9 mouse cellular contexts compared by ENCODE assay signal in genomic region chr14:55761163-55761562, GRCm38 (mm10). TPM values are rescaled to one million over a fixed set of nuclear protein-coding genes. Genes with fewer than 3 reads are reported as not detected.
A peak's percentile ranks its signal among the peaks of the same experiment; 100 is the strongest.
DNase-seq lines count a peak whose midpoint lies in the region; ATAC-seq lines count a peak whose summit lies in the region.
"Had no signal": no experiment of that assay in that cellular context is flagged by ENCODE, and none has a peak within 500 bp of the region (broad histone marks: within the 10 kb centered on the region; RNA-seq: fewer than 3 reads in every experiment).

Gene Ltb4r2 (plus strand): TSS chr14:55761428.

- no peaks in the 10 kb centered on the region; the same call in 1 of the 2 replicates for H3K36me3 ChIP-seq in neural tube, embryonic 11.5 days (ENCODE audit: control insufficient read depth, insufficient read depth, low read length)
- H3K36me3 ChIP-seq in limb, embryonic 15.5 days, result peaks cover 3% of the 10 kb centered on the region; the same call in 1 of the 2 replicates
- no peaks in the 10 kb centered on the region for H3K36me3 ChIP-seq in stomach, embryonic 16.5 days (ENCODE audit: control insufficient read depth, insufficient read depth, low read length)

- peak within 1 kb of the TSS; percentile 77 for H3K4me2 ChIP-seq in neural tube, embryonic 11.5 days (ENCODE audit: low read depth)
- peak within 1 kb of the TSS; percentile 96 for H3K4me2 ChIP-seq in limb, embryonic 15.5 days
- peak within 1 kb of the TSS; percentile 77 for H3K4me2 ChIP-seq in stomach, embryonic 16.5 days (ENCODE audit: low read depth, low read length)

- DNase-seq in cerebellum, adult 9-11 months, result peak; percentile 23
- no peak for DNase-seq in neural tube, embryonic 11.5 days (ENCODE audit: low spot score)
- DNase-seq in neural tube, embryonic 10.5 days (ENCODE audit: extremely low spot score, low spot score), result no peak
- DNase-seq in right cerebral cortex, postnatal 10 days (ENCODE audit: low spot score in 2 of 2), result no peak
- DNase-seq in left cerebral cortex, postnatal 25 days (ENCODE audit: low spot score in 2 of 2), result no peak
- DNase-seq: adrenal gland, postnatal 14 days had no signal

- H3K27ac ChIP-seq in neural tube, embryonic 11.5 days (ENCODE audit: low read depth, low read length), result no peak within 1 kb of the TSS
- H3K27ac ChIP-seq in limb, embryonic 15.5 days, result peak within 1 kb of the TSS; percentile 79
- H3K27ac ChIP-seq in stomach, embryonic 16.5 days (ENCODE audit: low read length), result peak within 1 kb of the TSS; percentile 68; the same call in 1 of the 2 replicates

- WGBS in neural tube, embryonic 11.5 days, result 73% methylated on average over 6 of the region's 6 CpGs
- WGBS in limb, embryonic 15.5 days, result 67% methylated on average over 6 of the region's 6 CpGs
- 71% methylated on average over 6 of the region's 6 CpGs for WGBS in stomach, embryonic 16.5 days

- intact Hi-C loops in left cerebral cortex, postnatal 25 days (cut with DNase I), result no loop called here

- no peaks in the 10 kb centered on the region for H3K4me1 ChIP-seq in neural tube, embryonic 11.5 days (ENCODE audit: control insufficient read depth, insufficient read depth, low read length)
- peaks cover 30% of the 10 kb centered on the region for H3K4me1 ChIP-seq in limb, embryonic 15.5 days
- peaks cover 17% of the 10 kb centered on the region for H3K4me1 ChIP-seq in stomach, embryonic 16.5 days (ENCODE audit: control insufficient read depth, insufficient read depth, low read length)

- peak within 1 kb of the TSS; percentile 68 for H3K9ac ChIP-seq in neural tube, embryonic 11.5 days (ENCODE audit: low read length)
- peak within 1 kb of the TSS; percentile 74 for H3K9ac ChIP-seq in limb, embryonic 15.5 days
- peak within 1 kb of the TSS; percentile 90 for H3K9ac ChIP-seq in stomach, embryonic 16.5 days (ENCODE audit: low read length)

- no peaks in the 10 kb centered on the region for H3K9me3 ChIP-seq in neural tube, embryonic 11.5 days (ENCODE audit: control insufficient read depth, low read length)
- H3K9me3 ChIP-seq in limb, embryonic 15.5 days, result no peaks in the 10 kb centered on the region
- H3K9me3 ChIP-seq in stomach, embryonic 16.5 days (replicated peaks; ENCODE audit: control insufficient read depth, low read length), result no peaks in the 10 kb centered on the region

- H3K4me3 ChIP-seq in neural tube, embryonic 11.5 days (ENCODE audit: low read depth, low read length), result peak within 1 kb of the TSS; percentile 45
- peak within 1 kb of the TSS; percentile 59 for H3K4me3 ChIP-seq in limb, embryonic 15.5 days
- peak within 1 kb of the TSS; percentile 47 for H3K4me3 ChIP-seq in stomach, embryonic 16.5 days (replicated peaks; ENCODE audit: low read length)

- peaks cover 37% of the 10 kb centered on the region for H3K27me3 ChIP-seq in neural tube, embryonic 11.5 days (ENCODE audit: control insufficient read depth, insufficient read depth, low read length)
- H3K27me3 ChIP-seq in limb, embryonic 15.5 days, result peaks cover 27% of the 10 kb centered on the region
- H3K27me3 ChIP-seq in stomach, embryonic 16.5 days (ENCODE audit: control insufficient read depth, insufficient read depth, low read length), result peaks cover 24% of the 10 kb centered on the region

- no peak for ATAC-seq in cerebellum, adult (ENCODE audit: insufficient number of reproducible peaks, low FRiP score, low TSS enrichment)
- ATAC-seq in neural tube, embryonic 11.5 days (ENCODE audit: insufficient read depth, low FRiP score, low TSS enrichment), result no peak
- no peak for ATAC-seq in limb, embryonic 15.5 days (ENCODE audit: insufficient number of reproducible peaks, low FRiP score, low TSS enrichment, low read depth)
- ATAC-seq in stomach, embryonic 16.5 days (ENCODE audit: insufficient read depth, low FRiP score), result no peak

RNA-seq across cellular contexts. Expression of gene Ltb4r2, which starts in this region (rescaled TPM):
- polyA plus RNA-seq in neural tube, embryonic 11.5 days (2014; fragmentation: Nextera tagmentation; extraction: Ambion mirVana), result 0.20 and 0.52 TPM in 2 replicates
- polyA plus RNA-seq in limb, embryonic 15.5 days (2015; fragmentation: Nextera tagmentation; extraction: Ambion mirVana), result 0.83 and 1.3 TPM in 2 replicates
- polyA plus RNA-seq in stomach, embryonic 16.5 days (2015; fragmentation: Nextera tagmentation; extraction: Ambion mirVana), result 0.71 and 0.81 TPM in 2 replicates
- total RNA-seq in left cerebral cortex, postnatal 25 days (2021), result under 1 TPM; 0.25 to 0.32 TPM
